Mouse (Mus musculus): ENCODE results near the gene Kirrel3. TPM values are rescaled to one million over a fixed set of nuclear protein-coding genes. Genes with fewer than 3 reads are reported as not detected.

Gene Kirrel3
- polyA plus RNA-seq, 1 experiment from 2014 or later: 2.3 TPM

GRCm38 (mm10) chr9:35039846-35040245, 554.2 kb downstream of the Kirrel3 start:
- ATAC-seq (ENCODE audit: insufficient read depth, low FRiP score): no peak
- H3K27me3 ChIP-seq (ENCODE audit: control insufficient read depth, insufficient read depth, low read length): no peaks in the 10 kb centered on the region
- no peak overlapping the region for H3K9ac ChIP-seq (ENCODE audit: low read length)
- WGBS: 49% methylated on average over 5 of the region's 5 CpGs
- no peaks in the 10 kb centered on the region for H3K36me3 ChIP-seq (ENCODE audit: control insufficient read depth, insufficient read depth, low read length)
- peak overlapping the region; percentile 28 for H3K27ac ChIP-seq (ENCODE audit: low read length)
- H3K9me3 ChIP-seq (replicated peaks; ENCODE audit: control insufficient read depth, low read length): peaks cover 6% of the 10 kb centered on the region; the same call in 1 of the 2 replicates
- no peak overlapping the region for H3K4me2 ChIP-seq (ENCODE audit: low read depth, low read length)
- peaks cover 14% of the 10 kb centered on the region for H3K4me1 ChIP-seq (ENCODE audit: control insufficient read depth, insufficient read depth, low read length)
- H3K4me3 ChIP-seq (replicated peaks; ENCODE audit: low read length): no peak overlapping the region

DNA sequence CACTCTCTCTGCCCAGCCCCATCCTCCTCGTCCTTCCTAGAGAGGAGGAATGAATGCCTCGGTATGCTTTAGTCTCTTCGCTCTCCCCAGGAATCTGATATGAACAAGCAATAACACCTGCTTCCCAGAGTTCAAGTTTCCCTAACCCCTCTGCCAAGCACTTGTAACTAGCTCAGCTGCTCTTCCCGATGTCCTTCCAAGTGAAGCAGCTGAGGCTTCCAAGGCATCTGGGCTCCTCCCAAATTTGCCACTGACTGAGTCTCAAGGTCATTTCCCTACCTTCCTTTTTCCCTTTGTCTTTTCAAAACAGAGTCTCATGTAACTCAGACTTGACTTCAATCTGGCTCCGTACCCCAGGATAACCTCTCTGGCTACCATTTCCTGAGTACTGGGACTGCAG, 555.8 kb downstream of the Kirrel3 start:
- no peak overlapping the region for H3K4me3 ChIP-seq (replicated peaks; ENCODE audit: low read length)
- peaks cover 29% of the 10 kb centered on the region for H3K4me1 ChIP-seq (ENCODE audit: control insufficient read depth, insufficient read depth, low read length)
- no peak overlapping the region for H3K4me2 ChIP-seq (ENCODE audit: low read depth, low read length)
- H3K27me3 ChIP-seq (ENCODE audit: control insufficient read depth, insufficient read depth, low read length): no peaks in the 10 kb centered on the region
- 57% methylated on average over 5 of the region's 5 CpGs for WGBS
- H3K9ac ChIP-seq (ENCODE audit: low read length): no peak overlapping the region
- ATAC-seq (ENCODE audit: insufficient read depth, low FRiP score): no peak
- H3K27ac ChIP-seq (ENCODE audit: low read length): no peak overlapping the region
- H3K9me3 ChIP-seq (replicated peaks; ENCODE audit: control insufficient read depth, low read length): peaks cover 6% of the 10 kb centered on the region; the same call in 1 of the 2 replicates
- H3K36me3 ChIP-seq (ENCODE audit: control insufficient read depth, insufficient read depth, low read length): no peaks in the 10 kb centered on the region

- Histone ChIP-seq H3K4me2 (ENCODE audit: low read depth, low read length) (no peak overlapping the region), H3K36me3 (ENCODE audit: control insufficient read depth, insufficient read depth, low read length) (no peaks in the 10 kb centered on the region), H3K27me3 (ENCODE audit: control insufficient read depth, insufficient read depth, low read length) (no peaks in the 10 kb centered on the region), H3K4me3 (replicated peaks; ENCODE audit: low read length) (no peak overlapping the region), H3K9me3 (replicated peaks; ENCODE audit: control insufficient read depth, low read length) (no peaks in the 10 kb centered on the region), H3K9ac (ENCODE audit: low read length) (no peak overlapping the region), H3K4me1 (ENCODE audit: control insufficient read depth, insufficient read depth, low read length) (peaks cover 30% of the 10 kb centered on the region), H3K27ac (ENCODE audit: low read length) (0 out of 2 replicates have a peak overlapping the region, but pooled peaks have one; percentile 96)
- ATAC-seq (ENCODE audit: insufficient read depth, low FRiP score): no peak
- WGBS: 70% methylated on average over 7 of the region's 7 CpGs
Observed at GRCm38 (mm10) chr9:35043619-35044018, 557.9 kb downstream of the Kirrel3 start.

- Histone ChIP-seq H3K9ac (ENCODE audit: low read length) (0 out of 2 replicates have a peak overlapping the region, but pooled peaks have one; percentile 10), H3K4me3 (replicated peaks; ENCODE audit: low read length) (no peak overlapping the region), H3K4me1 (ENCODE audit: control insufficient read depth, insufficient read depth, low read length) (peaks cover 30% of the 10 kb centered on the region), H3K9me3 (replicated peaks; ENCODE audit: control insufficient read depth, low read length) (no peaks in the 10 kb centered on the region), H3K36me3 (ENCODE audit: control insufficient read depth, insufficient read depth, low read length) (no peaks in the 10 kb centered on the region), H3K4me2 (ENCODE audit: low read depth, low read length) (no peak overlapping the region), H3K27me3 (ENCODE audit: control insufficient read depth, insufficient read depth, low read length) (no peaks in the 10 kb centered on the region), H3K27ac (ENCODE audit: low read length) (peak overlapping the region; percentile 96)
- 19% methylated on average over 15 of the region's 15 CpGs for WGBS
- peak; percentile 41 for ATAC-seq (ENCODE audit: insufficient read depth, low FRiP score)
Observed at GRCm38 (mm10) chr9:35044458-35044857, 558.8 kb downstream of the Kirrel3 start.

DNA sequence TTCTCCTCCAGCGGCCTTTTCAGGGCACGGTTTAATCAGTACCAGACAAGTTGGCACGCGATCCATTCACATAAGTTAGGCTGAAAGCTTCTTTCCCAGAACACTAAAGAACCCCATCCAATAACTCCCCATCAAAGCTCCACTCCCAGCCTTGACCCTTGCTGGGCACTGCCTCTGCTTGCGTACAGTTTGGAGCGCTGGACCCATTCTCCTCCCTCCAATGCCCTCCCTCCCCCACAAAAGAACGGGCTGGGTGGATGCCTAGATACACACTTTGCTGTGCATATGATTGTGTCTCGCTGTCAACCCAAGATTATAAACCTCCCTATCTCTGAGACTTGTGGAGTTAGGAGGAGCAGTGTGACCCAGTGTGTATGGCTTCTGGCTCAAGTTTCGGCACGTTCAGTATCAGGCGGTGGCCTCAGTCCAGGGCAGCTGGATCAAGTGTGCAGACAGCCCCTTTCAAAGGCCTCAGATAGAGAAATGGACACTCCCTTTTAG, 559.4 kb downstream of the Kirrel3 start:
- Histone ChIP-seq H3K36me3 (ENCODE audit: control insufficient read depth, insufficient read depth, low read length) (no peaks in the 10 kb centered on the region), H3K9ac (ENCODE audit: low read length) (no peak overlapping the region), H3K4me1 (ENCODE audit: control insufficient read depth, insufficient read depth, low read length) (peaks cover 30% of the 10 kb centered on the region), H3K27me3 (ENCODE audit: control insufficient read depth, insufficient read depth, low read length) (no peaks in the 10 kb centered on the region), H3K4me3 (replicated peaks; ENCODE audit: low read length) (no peak overlapping the region), H3K4me2 (ENCODE audit: low read depth, low read length) (no peak overlapping the region), H3K9me3 (replicated peaks; ENCODE audit: control insufficient read depth, low read length) (no peaks in the 10 kb centered on the region), H3K27ac (ENCODE audit: low read length) (peak overlapping the region; percentile 96)
- 39% methylated on average over 11 of the region's 11 CpGs for WGBS
- peak; percentile 76 for ATAC-seq (ENCODE audit: insufficient read depth, low FRiP score)

DNA sequence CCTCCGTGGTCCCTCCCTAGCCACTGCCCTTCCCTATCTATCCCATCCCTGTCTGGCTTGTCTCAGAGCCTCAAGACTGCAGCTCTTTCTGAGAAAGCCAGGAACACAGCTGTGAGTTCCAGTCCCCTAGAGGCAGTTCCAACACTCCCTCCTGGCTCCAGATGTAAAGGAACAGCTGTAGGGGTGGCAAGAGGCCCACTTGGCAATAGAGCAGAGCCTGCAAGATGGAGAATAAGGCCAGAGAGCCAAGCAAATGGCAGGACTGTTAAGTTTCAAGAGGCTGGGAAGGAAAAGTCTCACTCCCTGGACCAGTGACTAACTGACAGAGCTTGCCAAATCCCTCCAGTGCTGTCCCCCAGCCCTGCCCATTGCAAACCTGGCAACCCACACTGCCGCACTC, 560.1 kb downstream of the Kirrel3 start:
- Histone ChIP-seq H3K4me3 (replicated peaks; ENCODE audit: low read length) (no peak overlapping the region), H3K9me3 (replicated peaks; ENCODE audit: control insufficient read depth, low read length) (no peaks in the 10 kb centered on the region), H3K9ac (ENCODE audit: low read length) (no peak overlapping the region), H3K27ac (ENCODE audit: low read length) (peak overlapping the region; percentile 96), H3K27me3 (ENCODE audit: control insufficient read depth, insufficient read depth, low read length) (no peaks in the 10 kb centered on the region), H3K36me3 (ENCODE audit: control insufficient read depth, insufficient read depth, low read length) (no peaks in the 10 kb centered on the region), H3K4me2 (ENCODE audit: low read depth, low read length) (no peak overlapping the region), H3K4me1 (ENCODE audit: control insufficient read depth, insufficient read depth, low read length) (peaks cover 30% of the 10 kb centered on the region)
- WGBS: 41% methylated on average over 2 of the region's 2 CpGs
- ATAC-seq (ENCODE audit: insufficient read depth, low FRiP score): peak; percentile 78

GRCm38 (mm10) chr9:35048449-35048848, 562.8 kb downstream of the Kirrel3 start:
- peaks cover 29% of the 10 kb centered on the region for H3K4me1 ChIP-seq (ENCODE audit: control insufficient read depth, insufficient read depth, low read length)
- H3K9me3 ChIP-seq (replicated peaks; ENCODE audit: control insufficient read depth, low read length): no peaks in the 10 kb centered on the region
- no peak for ATAC-seq (ENCODE audit: insufficient read depth, low FRiP score)
- H3K27ac ChIP-seq (ENCODE audit: low read length): no peak overlapping the region
- H3K36me3 ChIP-seq (ENCODE audit: control insufficient read depth, insufficient read depth, low read length): peaks cover 9% of the 10 kb centered on the region; the same call in 1 of the 2 replicates
- H3K9ac ChIP-seq (ENCODE audit: low read length): no peak overlapping the region
- no peak overlapping the region for H3K4me2 ChIP-seq (ENCODE audit: low read depth, low read length)
- H3K27me3 ChIP-seq (ENCODE audit: control insufficient read depth, insufficient read depth, low read length): no peaks in the 10 kb centered on the region
- no peak overlapping the region for H3K4me3 ChIP-seq (replicated peaks; ENCODE audit: low read length)
- 58% methylated on average over 6 of the region's 6 CpGs for WGBS

GRCm38 (mm10) chr9:35049891-35050527, 564.3 kb downstream of the Kirrel3 start:
- H3K4me3 ChIP-seq (replicated peaks; ENCODE audit: low read length): no peak overlapping the region
- no peaks in the 10 kb centered on the region for H3K9me3 ChIP-seq (replicated peaks; ENCODE audit: control insufficient read depth, low read length)
- H3K27ac ChIP-seq (ENCODE audit: low read length): no peak overlapping the region
- no peak for ATAC-seq (ENCODE audit: insufficient read depth, low FRiP score)
- no peak overlapping the region for H3K9ac ChIP-seq (ENCODE audit: low read length)
- peaks cover 13% of the 10 kb centered on the region; the same call in 1 of the 2 replicates for H3K36me3 ChIP-seq (ENCODE audit: control insufficient read depth, insufficient read depth, low read length)
- no peaks in the 10 kb centered on the region for H3K27me3 ChIP-seq (ENCODE audit: control insufficient read depth, insufficient read depth, low read length)
- H3K4me1 ChIP-seq (ENCODE audit: control insufficient read depth, insufficient read depth, low read length): peaks cover 14% of the 10 kb centered on the region
- 78% methylated on average over 3 of the region's 3 CpGs for WGBS
- H3K4me2 ChIP-seq (ENCODE audit: low read depth, low read length): no peak overlapping the region

- Histone ChIP-seq H3K36me3 (ENCODE audit: control insufficient read depth, insufficient read depth, low read length) (peaks cover 13% of the 10 kb centered on the region; the same call in 1 of the 2 replicates), H3K9me3 (replicated peaks; ENCODE audit: control insufficient read depth, low read length) (no peaks in the 10 kb centered on the region), H3K27ac (ENCODE audit: low read length) (no peak overlapping the region), H3K9ac (ENCODE audit: low read length) (no peak overlapping the region), H3K27me3 (ENCODE audit: control insufficient read depth, insufficient read depth, low read length) (no peaks in the 10 kb centered on the region), H3K4me3 (replicated peaks; ENCODE audit: low read length) (no peak overlapping the region), H3K4me1 (ENCODE audit: control insufficient read depth, insufficient read depth, low read length) (peaks cover 7% of the 10 kb centered on the region), H3K4me2 (ENCODE audit: low read depth, low read length) (no peak overlapping the region)
- ATAC-seq (ENCODE audit: insufficient read depth, low FRiP score): no peak
- 87% methylated on average over 6 of the region's 6 CpGs for WGBS
Observed at GRCm38 (mm10) chr9:35050701-35051454, 565.2 kb downstream of the Kirrel3 start.
